Mouse (Mus musculus) T-helper 2 cell (primary cell): ENCODE measurements around the gene D430019H16Rik.

Source experiments
- in situ Hi-C: fragments of 300-600 bp; cut with MboI, MseI; formaldehyde crosslinking; loops from one replicate; pipeline ENCODE4 v1.15.1; 2025; ENCODE audit warnings: high pct_unique_total_duplicates

D430019H16Rik gene

GRCm38 (mm10) chr12:105453670-105454257, at the start of gene D430019H16Rik:
D430019H16Rik (plus strand) TSS chr12:105453856.
- in situ Hi-C loops: no loop called here

GRCm38 (mm10) chr12:105406008-105406407, 47.6 kb upstream of the D430019H16Rik start:
- in situ Hi-C loops: no loop called here

- in situ Hi-C loops: no loop called here
Measured at GRCm38 (mm10) chr12:105413909-105414308, 39.7 kb upstream of the D430019H16Rik start.

- in situ Hi-C loops: no loop called here
Measured at GRCm38 (mm10) chr12:105420476-105420875, 33.2 kb upstream of the D430019H16Rik start.

- in situ Hi-C loops: no loop called here
Measured at GRCm38 (mm10) chr12:105426541-105426940, 27.1 kb upstream of the D430019H16Rik start.

GRCm38 (mm10) chr12:105427039-105427757, 26.5 kb upstream of the D430019H16Rik start:
- in situ Hi-C loops: no loop called here

GRCm38 (mm10) chr12:105431872-105432271, 21.8 kb upstream of the D430019H16Rik start:
- in situ Hi-C loops: no loop called here

- in situ Hi-C loops: no loop called here
Measured at GRCm38 (mm10) chr12:105432807-105433206, 20.8 kb upstream of the D430019H16Rik start.

GRCm38 (mm10) chr12:105438259-105438658, 15.4 kb upstream of the D430019H16Rik start:
- in situ Hi-C loops: no loop called here

- in situ Hi-C loops: no loop called here
Measured at GRCm38 (mm10) chr12:105439976-105440375, 13.7 kb upstream of the D430019H16Rik start.

GRCm38 (mm10) chr12:105443569-105443968, 10.1 kb upstream of the D430019H16Rik start:
- in situ Hi-C loops: no loop called here

GRCm38 (mm10) chr12:105445767-105446166, 7.9 kb upstream of the D430019H16Rik start:
- in situ Hi-C loops: no loop called here

- in situ Hi-C loops: no loop called here
Measured at GRCm38 (mm10) chr12:105449239-105449638, 4.4 kb upstream of the D430019H16Rik start.

GRCm38 (mm10) chr12:105454258-105455062, 804 bp downstream of the D430019H16Rik start:
- in situ Hi-C loops: no loop called here

- in situ Hi-C loops: no loop called here
Measured at GRCm38 (mm10) chr12:105455063-105455559, 1.5 kb downstream of the D430019H16Rik start.

GRCm38 (mm10) chr12:105458791-105459190, 5.1 kb downstream of the D430019H16Rik start:
- in situ Hi-C loops: no loop called here

GRCm38 (mm10) chr12:105461066-105461465, 7.4 kb downstream of the D430019H16Rik start:
- in situ Hi-C loops: no loop called here

- in situ Hi-C loops: no loop called here
Measured at GRCm38 (mm10) chr12:105469026-105469425, 15.4 kb downstream of the D430019H16Rik start.

- in situ Hi-C loops: no loop called here
Measured at GRCm38 (mm10) chr12:105475230-105475911, 21.7 kb downstream of the D430019H16Rik start.

- in situ Hi-C loops: no loop called here
Measured at GRCm38 (mm10) chr12:105476453-105476852, 22.8 kb downstream of the D430019H16Rik start.

- in situ Hi-C loops: no loop called here
Measured at GRCm38 (mm10) chr12:105476993-105477392, 23.3 kb downstream of the D430019H16Rik start.

- in situ Hi-C loops: no loop called here
Measured at GRCm38 (mm10) chr12:105483503-105483902, 29.8 kb downstream of the D430019H16Rik start.
